Mouse (Mus musculus): ENCODE measurements around the gene C1qtnf4.
"Not testable (repeated sequence)": the region's sequence is repeated elsewhere in the genome, so short reads cannot be mapped to it uniquely, and the experiment has no call there.

Gene C1qtnf4

GRCm38 (mm10) chr2:90881824-90882223 is 3.8 kb upstream of the C1qtnf4 start:
- no peak for DNase-seq (ENCODE audit: inconsistent ontology term)

- DNase-seq (ENCODE audit: inconsistent ontology term): no peak
These were observed 776 bp downstream of the C1qtnf4 start for GRCm38 (mm10) chr2:90886436-90886835.

GRCm38 (mm10) chr2:90887627-90888026 is 2.0 kb downstream of the C1qtnf4 start:
- no peak for DNase-seq (ENCODE audit: inconsistent ontology term)

- DNase-seq (ENCODE audit: inconsistent ontology term): peak; percentile 30
These were observed 4.2 kb downstream of the C1qtnf4 start for GRCm38 (mm10) chr2:90889550-90890548.

GRCm38 (mm10) chr2:90893673-90894298 is 8.1 kb downstream of the C1qtnf4 start:
- DNase-seq (ENCODE audit: inconsistent ontology term): no peak

GRCm38 (mm10) chr2:90894299-90894677 is 8.6 kb downstream of the C1qtnf4 start:
- DNase-seq (ENCODE audit: inconsistent ontology term): not testable (repeated sequence)

GRCm38 (mm10) chr2:90903398-90903797 is 17.7 kb downstream of the C1qtnf4 start:
- DNase-seq (ENCODE audit: inconsistent ontology term): no peak

- DNase-seq (ENCODE audit: inconsistent ontology term): peak; percentile 95
These were observed 18.6 kb downstream of the C1qtnf4 start, which contains the start of the genes Kbtbd4 and Ndufs3 for GRCm38 (mm10) chr2:90904076-90904855. Kbtbd4 (plus strand) TSS chr2:90904740. Ndufs3 (minus strand) TSS chr2:90904827.

- no peak for DNase-seq (ENCODE audit: inconsistent ontology term)
These were observed 19.2 kb downstream of the C1qtnf4 start for GRCm38 (mm10) chr2:90904856-90905224.

- no peak for DNase-seq (ENCODE audit: inconsistent ontology term)
These were observed 21.1 kb downstream of the C1qtnf4 start for GRCm38 (mm10) chr2:90906721-90907120.

GRCm38 (mm10) chr2:90910861-90911260 is 25.2 kb downstream of the C1qtnf4 start:
- no peak for DNase-seq (ENCODE audit: inconsistent ontology term)

- DNase-seq (ENCODE audit: inconsistent ontology term): no peak
These were observed 26.0 kb downstream of the C1qtnf4 start for GRCm38 (mm10) chr2:90911668-90912067.

GRCm38 (mm10) chr2:90913671-90914070 is 28.0 kb downstream of the C1qtnf4 start:
- peak; percentile 3 for DNase-seq (ENCODE audit: inconsistent ontology term)

GRCm38 (mm10) chr2:90915516-90915915 is 29.9 kb downstream of the C1qtnf4 start:
- DNase-seq (ENCODE audit: inconsistent ontology term): no peak

GRCm38 (mm10) chr2:90916560-90917232 is 31.0 kb downstream of the C1qtnf4 start:
- peak; percentile 51 for DNase-seq (ENCODE audit: inconsistent ontology term)

- DNase-seq (ENCODE audit: inconsistent ontology term): peak; percentile 84
These were observed 31.8 kb downstream of the C1qtnf4 start for GRCm38 (mm10) chr2:90917233-90917998.

GRCm38 (mm10) chr2:90917999-90918698 is 32.5 kb downstream of the C1qtnf4 start:
- DNase-seq (ENCODE audit: inconsistent ontology term): no peak

- DNase-seq (ENCODE audit: inconsistent ontology term): no peak
These were observed 35.5 kb downstream of the C1qtnf4 start for GRCm38 (mm10) chr2:90921178-90921577.

GRCm38 (mm10) chr2:90922636-90923035 is 37.0 kb downstream of the C1qtnf4 start:
- no peak for DNase-seq (ENCODE audit: inconsistent ontology term)

- no peak for DNase-seq (ENCODE audit: inconsistent ontology term)
These were observed 42.9 kb downstream of the C1qtnf4 start for GRCm38 (mm10) chr2:90928566-90928965.
